Mouse (Mus musculus): ENCODE measurements around the gene Spats1.
A peak's percentile ranks its signal among the peaks of the same experiment; 100 is the strongest.

The Spats1 gene

GRCm38 (mm10) chr17:45474669-45475465, at the start of gene Spats1:
Gene Spats1, minus strand, starts transcription at chr17:45475415.
- peak; percentile 99 for DNase-seq (ENCODE audit: low read depth, low spot score)

- no peak for DNase-seq (ENCODE audit: low read depth, low spot score)
Observed at GRCm38 (mm10) chr17:45524961-45525360, 49.7 kb upstream of the Spats1 start.

GRCm38 (mm10) chr17:45523263-45523662, 48.0 kb upstream of the Spats1 start, which contains the start of gene Tcte1:
Gene Tcte1, plus strand, starts transcription at chr17:45523434.
- peak; percentile 84 for DNase-seq (ENCODE audit: low read depth, low spot score)

- no peak for DNase-seq (ENCODE audit: low read depth, low spot score)
Observed at GRCm38 (mm10) chr17:45520136-45520535, 44.9 kb upstream of the Spats1 start.

GRCm38 (mm10) chr17:45518766-45519475, 43.7 kb upstream of the Spats1 start:
- no peak for DNase-seq (ENCODE audit: low read depth, low spot score)

- DNase-seq (ENCODE audit: low read depth, low spot score) = no peak
Observed at GRCm38 (mm10) chr17:45517549-45518215, 42.5 kb upstream of the Spats1 start.

GRCm38 (mm10) chr17:45517135-45517534, 41.9 kb upstream of the Spats1 start:
- no peak for DNase-seq (ENCODE audit: low read depth, low spot score)

- DNase-seq (ENCODE audit: low read depth, low spot score) = peak; percentile 89
Observed at GRCm38 (mm10) chr17:45516488-45516887, 41.3 kb upstream of the Spats1 start.

- DNase-seq (ENCODE audit: low read depth, low spot score) = no peak
Observed at GRCm38 (mm10) chr17:45515806-45516205, 40.6 kb upstream of the Spats1 start.

GRCm38 (mm10) chr17:45515204-45515726, 40.0 kb upstream of the Spats1 start:
- peak; percentile 53 for DNase-seq (ENCODE audit: low read depth, low spot score)

- DNase-seq (ENCODE audit: low read depth, low spot score) = no peak
Observed at GRCm38 (mm10) chr17:45511757-45512156, 36.5 kb upstream of the Spats1 start.

GRCm38 (mm10) chr17:45510871-45511270, 35.7 kb upstream of the Spats1 start:
- DNase-seq (ENCODE audit: low read depth, low spot score) = no peak

GRCm38 (mm10) chr17:45506700-45507189, 31.5 kb upstream of the Spats1 start, which contains the start of gene Aars2:
Gene Aars2, plus strand, starts transcription at chr17:45506841.
- DNase-seq (ENCODE audit: low read depth, low spot score) = peak; percentile 97

GRCm38 (mm10) chr17:45505941-45506465, 30.8 kb upstream of the Spats1 start:
- DNase-seq (ENCODE audit: low read depth, low spot score) = no peak

- no peak for DNase-seq (ENCODE audit: low read depth, low spot score)
Observed at GRCm38 (mm10) chr17:45503301-45503973, 28.2 kb upstream of the Spats1 start.

GRCm38 (mm10) chr17:45502324-45502723, 27.1 kb upstream of the Spats1 start:
- DNase-seq (ENCODE audit: low read depth, low spot score) = peak; percentile 42

GRCm38 (mm10) chr17:45500981-45501380, 25.8 kb upstream of the Spats1 start:
- DNase-seq (ENCODE audit: low read depth, low spot score) = no peak

- no peak for DNase-seq (ENCODE audit: low read depth, low spot score)
Observed at GRCm38 (mm10) chr17:45499516-45499915, 24.3 kb upstream of the Spats1 start.

- no peak for DNase-seq (ENCODE audit: low read depth, low spot score)
Observed at GRCm38 (mm10) chr17:45498397-45498796, 23.2 kb upstream of the Spats1 start.

GRCm38 (mm10) chr17:45495398-45495797, 20.2 kb upstream of the Spats1 start:
- DNase-seq (ENCODE audit: low read depth, low spot score) = peak; percentile 93
